Mouse (Mus musculus) stomach, postnatal 0 days (tissue): Measurements from ENCODE around the gene Rnf214.

Experiments used
- CTCF ChIP-seq: IDR thresholded peaks from 2 replicates; pipeline ENCODE4 v1.5.1; 2016; ENCODE audit warnings: antibody characterized with exemption, low read depth, mild to moderate bottlenecking, moderate library complexity
- EP300 ChIP-seq: optimal IDR thresholded peaks from 2 replicates; pipeline ENCODE3; 2016; ENCODE audit warnings: antibody characterized with exemption

DNA sequence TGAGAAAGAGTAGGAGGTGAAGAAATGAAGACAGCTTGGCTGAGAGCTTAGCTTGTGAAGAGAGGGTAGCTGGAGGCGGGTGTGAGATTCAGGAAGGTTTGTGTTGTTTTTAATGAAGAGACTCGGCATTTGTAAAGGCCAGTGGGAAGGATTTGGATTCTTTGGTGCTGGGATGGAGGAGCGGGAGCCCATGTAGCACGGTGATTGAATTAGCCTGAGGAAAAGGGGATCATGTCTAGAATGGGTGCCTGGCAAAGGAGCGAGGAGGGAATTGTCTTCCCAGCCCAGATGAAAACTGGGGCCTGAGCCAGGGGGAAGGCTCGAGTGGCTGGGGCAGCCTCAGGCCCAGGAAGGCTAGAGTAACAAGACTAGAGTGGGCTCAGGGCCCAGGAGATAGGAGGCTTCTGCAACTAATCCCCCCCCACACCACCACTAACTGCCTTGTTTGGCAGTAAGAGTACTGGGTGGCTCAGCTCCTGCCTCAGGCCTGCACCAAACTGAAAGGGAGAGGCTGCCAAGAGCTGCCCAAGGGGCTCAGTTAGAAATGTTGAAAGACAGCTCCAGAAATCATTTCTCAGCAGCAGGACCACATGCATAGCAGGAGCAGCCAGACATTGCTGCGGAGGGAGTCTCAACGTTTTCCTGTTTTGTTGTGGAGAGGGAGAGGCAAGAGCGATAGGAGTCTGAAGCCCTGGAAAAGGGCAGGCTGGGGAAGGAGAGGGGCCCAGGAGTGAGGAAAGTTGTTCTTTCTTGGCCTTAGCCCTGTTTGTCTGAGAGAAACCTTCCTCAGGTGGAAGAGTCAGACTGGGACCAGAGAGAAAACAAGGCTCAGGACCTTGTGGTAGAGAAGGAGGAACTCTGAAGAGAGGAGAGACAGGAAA, 56.9 kb downstream of the Rnf214 start:
- TF ChIP-seq CTCF (no peak), EP300 (no peak)
